Mouse (Mus musculus): ENCODE results near the gene Fgfr2.

- TF ChIP-seq CTCF (IDR thresholded peaks at IDR 0.05; ENCODE audit: borderline replicate concordance, extremely low read depth, insufficient read depth, insufficient read length) (peak; percentile 81), POLR2A (IDR thresholded peaks at IDR 0.05; ENCODE audit: borderline replicate concordance, extremely low read depth, insufficient read depth, insufficient read length, poor library complexity, severe bottlenecking) (no peak)
Observed at GRCm38 (mm10) chr7:131112486-131112885, 2010.7 kb downstream of the Fgfr2 start.

Measured in brain, embryonic 14.5 days (tissue).